Mouse (Mus musculus): Measurements from ENCODE around the gene Chga. TPM values are rescaled to one million over a fixed set of nuclear protein-coding genes. Genes with fewer than 3 reads are reported as not detected.

Chga gene
- polyA plus RNA-seq, 1 experiment from 2014 or later = 28.0 TPM

DNA sequence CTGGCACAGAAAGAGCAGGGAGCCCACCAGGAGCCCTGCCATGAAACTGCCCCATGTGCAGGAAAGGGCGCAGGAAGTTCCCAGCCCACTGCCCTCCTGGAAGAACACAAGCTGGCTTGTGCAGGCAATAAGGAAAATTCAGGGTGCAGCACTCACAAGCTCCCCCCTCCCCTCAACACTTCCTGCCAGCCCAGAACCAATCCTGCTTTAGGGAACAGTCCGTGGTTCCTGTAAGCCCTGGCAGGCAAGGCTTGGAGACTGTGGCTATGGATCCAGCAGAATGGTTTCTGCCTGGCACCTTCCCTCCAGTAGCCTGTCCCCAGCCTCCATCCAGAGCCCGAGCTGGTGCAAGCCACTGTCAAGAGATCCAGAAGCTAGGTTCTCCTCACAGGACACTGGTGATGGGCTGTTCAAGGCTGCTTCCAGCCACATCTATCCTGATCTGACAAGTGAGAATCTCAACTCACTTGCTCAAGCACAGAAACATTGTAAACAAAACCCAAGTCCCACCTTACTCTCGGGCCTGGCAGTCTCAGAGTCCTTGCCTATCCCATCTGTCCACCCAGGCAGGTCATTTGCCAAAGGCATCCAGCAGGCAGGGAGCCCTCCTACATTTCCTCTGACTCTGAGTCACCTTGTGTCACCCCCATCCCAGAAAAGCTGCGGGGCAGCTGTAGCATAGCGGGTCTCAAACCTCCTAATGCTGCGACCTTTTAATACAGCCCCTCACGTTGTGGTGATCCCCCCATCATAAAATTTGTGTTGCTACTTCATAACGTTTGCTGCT, 47.7 kb downstream of the Chga start:
- Histone ChIP-seq H3K4me3 (ENCODE audit: low read length) (no peak overlapping the region), H3K36me3 (ENCODE audit: control insufficient read depth, insufficient read depth, low read length) (peaks cover 4% of the 10 kb centered on the region), H3K9ac (ENCODE audit: low read depth, low read length) (peak overlapping the region; percentile 23; the same call in 1 of the 2 replicates), H3K27ac (ENCODE audit: low read length) (peak overlapping the region; percentile 61; the same call in 1 of the 2 replicates), H3K4me2 (ENCODE audit: low read depth, low read length) (no peak overlapping the region), H3K4me1 (ENCODE audit: control insufficient read depth, insufficient read depth, low read length) (peaks cover 38% of the 10 kb centered on the region), H3K27me3 (replicated peaks; ENCODE audit: control insufficient read depth, insufficient read depth, low read length) (no peaks in the 10 kb centered on the region), H3K9me3 (ENCODE audit: control insufficient read depth, low read length) (peaks cover 6% of the 10 kb centered on the region; the same call in 1 of the 2 replicates)
- no peak for ATAC-seq
- 61% methylated on average over 9 of the region's 9 CpGs for WGBS

DNA sequence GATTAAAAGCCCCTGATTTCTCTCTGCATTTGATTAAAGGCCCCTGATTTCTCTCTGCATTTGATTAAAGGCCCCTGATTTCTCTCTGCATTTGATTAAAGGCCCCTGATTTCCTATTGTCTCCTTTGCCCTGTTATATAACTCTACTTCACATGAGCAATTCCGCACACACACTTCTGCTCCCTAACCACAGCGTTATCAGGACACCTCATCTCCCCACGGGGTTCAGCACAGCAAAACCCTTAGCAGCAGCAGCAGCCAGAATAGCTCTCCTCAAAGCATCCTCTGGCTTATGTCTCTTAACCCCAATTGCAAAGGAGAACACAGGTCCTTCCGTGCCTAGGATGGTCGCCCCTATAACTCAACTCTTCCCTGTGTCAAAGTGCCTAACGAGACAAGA, 50.8 kb downstream of the Chga start:
- Histone ChIP-seq H3K9me3 (ENCODE audit: control insufficient read depth, low read length) (no peaks in the 10 kb centered on the region), H3K9ac (ENCODE audit: low read depth, low read length) (no peak overlapping the region), H3K4me1 (ENCODE audit: control insufficient read depth, insufficient read depth, low read length) (peaks cover 25% of the 10 kb centered on the region), H3K27ac (ENCODE audit: low read length) (no peak overlapping the region), H3K36me3 (ENCODE audit: control insufficient read depth, insufficient read depth, low read length) (no peaks in the 10 kb centered on the region), H3K4me2 (ENCODE audit: low read depth, low read length) (no peak overlapping the region), H3K4me3 (ENCODE audit: low read length) (no peak overlapping the region), H3K27me3 (replicated peaks; ENCODE audit: control insufficient read depth, insufficient read depth, low read length) (no peaks in the 10 kb centered on the region)
- WGBS = 90% methylated on average over 6 of the region's 6 CpGs
- no peak for ATAC-seq

DNA sequence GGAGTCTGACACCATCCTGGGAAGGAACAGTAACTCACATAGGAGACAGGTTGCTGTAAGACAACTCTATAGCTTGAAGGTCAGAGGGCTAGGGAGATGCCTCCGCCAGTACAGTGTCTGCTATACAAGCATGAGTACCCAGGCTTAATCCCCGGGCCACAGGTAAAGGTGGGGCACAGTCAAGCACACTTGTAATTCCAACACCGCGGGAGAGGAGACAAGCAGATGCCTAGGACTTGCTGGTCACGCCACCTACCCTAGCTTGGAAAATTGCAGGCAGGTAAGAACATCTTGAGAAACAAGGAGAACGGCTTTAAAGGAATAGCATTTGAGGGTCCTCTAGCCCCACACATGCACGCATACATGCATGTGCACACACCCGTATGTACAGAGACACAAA, 52.3 kb downstream of the Chga start:
- no peak for ATAC-seq
- Histone ChIP-seq H3K9me3 (ENCODE audit: control insufficient read depth, low read length) (no peaks in the 10 kb centered on the region), H3K27ac (ENCODE audit: low read length) (no peak overlapping the region), H3K36me3 (ENCODE audit: control insufficient read depth, insufficient read depth, low read length) (no peaks in the 10 kb centered on the region), H3K9ac (ENCODE audit: low read depth, low read length) (no peak overlapping the region), H3K4me2 (ENCODE audit: low read depth, low read length) (no peak overlapping the region), H3K4me1 (ENCODE audit: control insufficient read depth, insufficient read depth, low read length) (peaks cover 11% of the 10 kb centered on the region), H3K4me3 (ENCODE audit: low read length) (no peak overlapping the region), H3K27me3 (replicated peaks; ENCODE audit: control insufficient read depth, insufficient read depth, low read length) (no peaks in the 10 kb centered on the region)
- WGBS = 90% methylated on average over 8 of the region's 8 CpGs

DNA sequence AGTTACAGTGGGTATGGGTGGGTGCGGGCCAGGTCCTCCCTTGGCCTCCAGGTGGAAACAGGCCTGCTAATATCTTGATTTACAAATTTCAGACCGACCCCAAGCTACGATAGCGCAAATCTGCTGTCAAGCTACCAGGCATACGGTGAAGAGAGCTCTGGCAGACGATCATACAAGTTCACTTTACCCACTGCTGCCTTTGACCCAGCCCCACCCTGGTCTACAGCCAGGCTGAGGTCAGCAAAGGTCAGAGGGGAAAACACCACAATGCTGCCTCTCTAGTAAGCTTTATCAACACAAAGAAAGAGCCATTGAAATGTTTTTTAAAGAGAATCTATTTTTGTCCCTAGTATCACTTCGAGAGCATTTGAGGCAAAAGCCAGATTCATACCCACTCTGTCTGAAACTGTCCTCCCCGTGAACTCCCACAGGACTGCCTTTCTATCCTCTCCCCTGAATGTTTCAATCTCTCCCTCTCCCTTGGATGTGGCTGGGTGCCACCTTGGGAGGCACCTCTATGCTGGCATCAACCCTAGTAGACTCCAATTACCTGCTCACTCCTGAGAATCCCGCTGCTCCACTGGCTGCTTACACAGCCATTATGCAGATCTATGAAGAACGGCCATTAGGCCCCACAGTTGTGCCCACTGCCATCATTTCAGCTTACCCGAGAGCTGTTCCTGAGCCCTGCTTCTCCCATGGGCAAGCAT, 53.2 kb downstream of the Chga start:
- no peak for ATAC-seq
- Histone ChIP-seq H3K4me1 (ENCODE audit: control insufficient read depth, insufficient read depth, low read length) (peaks cover 5% of the 10 kb centered on the region; the same call in 1 of the 2 replicates), H3K27me3 (replicated peaks; ENCODE audit: control insufficient read depth, insufficient read depth, low read length) (no peaks in the 10 kb centered on the region), H3K9me3 (ENCODE audit: control insufficient read depth, low read length) (no peaks in the 10 kb centered on the region), H3K4me3 (ENCODE audit: low read length) (no peak overlapping the region), H3K9ac (ENCODE audit: low read depth, low read length) (no peak overlapping the region), H3K36me3 (ENCODE audit: control insufficient read depth, insufficient read depth, low read length) (no peaks in the 10 kb centered on the region), H3K27ac (ENCODE audit: low read length) (no peak overlapping the region), H3K4me2 (ENCODE audit: low read depth, low read length) (no peak overlapping the region)
- 80% methylated on average over 11 of the region's 11 CpGs for WGBS

DNA sequence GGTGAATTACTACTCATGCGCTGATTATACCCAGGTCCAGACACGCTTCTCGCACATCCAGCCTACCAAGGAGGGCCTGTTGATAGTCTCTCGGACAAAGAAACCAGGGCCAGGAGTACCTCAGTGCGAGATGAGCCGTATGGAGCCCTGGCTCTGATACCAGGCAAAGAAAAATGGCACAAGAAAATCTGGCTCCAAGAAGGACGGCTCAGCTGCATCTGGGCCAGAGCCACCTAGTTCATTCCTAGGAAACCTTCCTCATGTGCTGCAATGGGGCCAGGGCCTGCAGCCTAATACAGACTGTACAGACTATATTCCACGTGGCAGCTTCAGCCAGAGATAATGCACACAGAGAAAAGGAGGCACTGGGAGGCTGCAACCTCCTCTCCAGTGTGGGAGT, 56.2 kb downstream of the Chga start:
- WGBS = 90% methylated on average over 8 of the region's 8 CpGs
- H3K27ac ChIP-seq (ENCODE audit: low read length) = no peak overlapping the region
- no peak overlapping the region for H3K9ac ChIP-seq (ENCODE audit: low read depth, low read length)
- H3K4me1 ChIP-seq (ENCODE audit: control insufficient read depth, insufficient read depth, low read length) = peaks cover 5% of the 10 kb centered on the region
- no peak overlapping the region for H3K4me2 ChIP-seq (ENCODE audit: low read depth, low read length)
- no peak for ATAC-seq
- no peaks in the 10 kb centered on the region for H3K27me3 ChIP-seq (replicated peaks; ENCODE audit: control insufficient read depth, insufficient read depth, low read length)
- no peaks in the 10 kb centered on the region for H3K9me3 ChIP-seq (ENCODE audit: control insufficient read depth, low read length)
- no peak overlapping the region for H3K4me3 ChIP-seq (ENCODE audit: low read length)
- H3K36me3 ChIP-seq (ENCODE audit: control insufficient read depth, insufficient read depth, low read length) = no peaks in the 10 kb centered on the region

DNA sequence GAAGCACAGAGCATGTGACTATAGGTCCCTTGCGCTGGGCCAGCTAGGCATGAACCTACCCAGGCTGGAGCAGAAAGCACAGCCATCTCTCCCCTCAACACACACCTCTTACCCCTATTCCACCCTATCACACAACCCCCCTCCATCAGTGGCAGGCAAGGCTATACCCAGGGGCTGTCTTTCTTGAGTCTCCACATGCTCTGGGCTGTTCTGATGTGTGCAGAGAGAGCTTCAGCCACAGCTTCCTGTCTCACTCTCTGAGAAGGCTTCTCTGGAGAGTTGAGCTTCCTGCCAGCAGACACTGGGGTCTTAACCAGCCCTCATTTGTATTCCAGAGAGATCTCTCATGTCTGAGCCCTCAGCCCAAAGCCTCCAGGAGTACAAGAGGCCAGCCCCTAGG, 57.7 kb downstream of the Chga start:
- no peak overlapping the region for H3K4me2 ChIP-seq (ENCODE audit: low read depth, low read length)
- no peaks in the 10 kb centered on the region for H3K27me3 ChIP-seq (replicated peaks; ENCODE audit: control insufficient read depth, insufficient read depth, low read length)
- H3K9me3 ChIP-seq (ENCODE audit: control insufficient read depth, low read length) = no peaks in the 10 kb centered on the region
- no peak overlapping the region for H3K4me3 ChIP-seq (ENCODE audit: low read length)
- H3K4me1 ChIP-seq (ENCODE audit: control insufficient read depth, insufficient read depth, low read length) = peaks cover 16% of the 10 kb centered on the region
- H3K27ac ChIP-seq (ENCODE audit: low read length) = no peak overlapping the region
- 88% methylated on average over 1 of the region's 1 CpGs for WGBS
- ATAC-seq = no peak
- no peak overlapping the region for H3K9ac ChIP-seq (ENCODE audit: low read depth, low read length)
- H3K36me3 ChIP-seq (ENCODE audit: control insufficient read depth, insufficient read depth, low read length) = no peaks in the 10 kb centered on the region

DNA sequence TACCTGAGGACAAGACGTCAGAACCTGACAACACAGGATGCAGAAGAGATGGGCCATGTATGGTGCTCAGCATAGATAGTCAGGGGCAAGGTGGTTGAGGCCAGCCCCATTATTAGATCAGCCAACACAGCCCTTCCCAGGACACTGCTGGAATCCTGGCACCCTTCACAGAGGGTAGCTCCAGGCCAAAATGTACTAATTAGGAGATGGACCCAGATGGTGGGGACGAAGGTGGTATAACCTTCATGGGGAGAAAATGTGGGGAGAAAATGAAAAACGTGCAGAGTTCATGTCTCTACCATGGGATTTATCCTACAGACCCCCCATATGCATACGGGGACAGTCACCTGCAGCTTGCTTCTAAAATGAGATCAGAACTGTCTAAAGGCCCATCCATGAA, 58.6 kb downstream of the Chga start:
- no peak for ATAC-seq
- Histone ChIP-seq H3K9ac (ENCODE audit: low read depth, low read length) (no peak overlapping the region), H3K4me3 (ENCODE audit: low read length) (no peak overlapping the region), H3K27me3 (replicated peaks; ENCODE audit: control insufficient read depth, insufficient read depth, low read length) (no peaks in the 10 kb centered on the region), H3K4me1 (ENCODE audit: control insufficient read depth, insufficient read depth, low read length) (peaks cover 21% of the 10 kb centered on the region), H3K9me3 (ENCODE audit: control insufficient read depth, low read length) (no peaks in the 10 kb centered on the region), H3K4me2 (ENCODE audit: low read depth, low read length) (no peak overlapping the region), H3K36me3 (ENCODE audit: control insufficient read depth, insufficient read depth, low read length) (no peaks in the 10 kb centered on the region), H3K27ac (ENCODE audit: low read length) (no peak overlapping the region)
- WGBS = 89% methylated on average over 4 of the region's 4 CpGs

Other genes starting within 250 kb of the Chga start
- 92.4 and 100 TPM in 2 replicates for gene Lgmn, start 115.2 kb upstream of the Chga start, polyA plus RNA-seq (2015; fragmentation: Nextera tagmentation; extraction: Ambion mirVana)
- gene Golga5, start 85.8 kb upstream of the Chga start, polyA plus RNA-seq (2015; fragmentation: Nextera tagmentation; extraction: Ambion mirVana) = 31.3 and 32.1 TPM in 2 replicates
- 51.4 and 57.1 TPM in 2 replicates for gene Itpk1, start 150.0 kb downstream of the Chga start, polyA plus RNA-seq (2015; fragmentation: Nextera tagmentation; extraction: Ambion mirVana)
- 19.3 and 20.2 TPM in 2 replicates for gene Moap1, start 188.7 kb downstream of the Chga start, polyA plus RNA-seq (2015; fragmentation: Nextera tagmentation; extraction: Ambion mirVana)
- gene Tmem251, start 188.8 kb downstream of the Chga start, polyA plus RNA-seq (2015; fragmentation: Nextera tagmentation; extraction: Ambion mirVana) = 16.9 and 17.2 TPM in 2 replicates
- gene Gm28051, start 202.8 kb downstream of the Chga start, polyA plus RNA-seq (2015; fragmentation: Nextera tagmentation; extraction: Ambion mirVana) = not detected in 2 replicates
- gene Gon7, start 202.8 kb downstream of the Chga start, polyA plus RNA-seq (2015; fragmentation: Nextera tagmentation; extraction: Ambion mirVana) = 26.7 and 30.0 TPM in 2 replicates
- 32.5 and 33.6 TPM in 2 replicates for gene Ubr7, start 203.0 kb downstream of the Chga start, polyA plus RNA-seq (2015; fragmentation: Nextera tagmentation; extraction: Ambion mirVana)
- gene Gm20604, start 203.7 kb downstream of the Chga start, polyA plus RNA-seq (2015; fragmentation: Nextera tagmentation; extraction: Ambion mirVana) = 17.7 and 19.0 TPM in 2 replicates